ENCODE assay signal across 8 mouse cellular contexts in genomic region chr1:182959251-182959691, GRCm38 (mm10). TPM values are rescaled to one million over a fixed set of nuclear protein-coding genes. Genes with fewer than 3 reads are reported as not detected.
DNase-seq lines count a peak whose midpoint lies in the region; ATAC-seq and TF ChIP-seq lines count a peak whose summit lies in the region.

No protein-coding gene starts in this region.

- H3K9ac ChIP-seq in heart, embryonic 14.5 days (ENCODE audit: low read length): peak overlapping the region; percentile 76
- H3K9ac ChIP-seq in kidney, postnatal 0 days (ENCODE audit: low read depth, low read length): peak overlapping the region; percentile 48; the same call in 1 of the 2 replicates
- H3K9ac ChIP-seq in stomach, embryonic 14.5 days (replicated peaks; ENCODE audit: low read depth, low read length): 0 out of 2 replicates have a peak overlapping the region, but pooled peaks have one; percentile 21

- H3K27ac ChIP-seq in heart, embryonic 14.5 days (replicated peaks in 1 of 2; ENCODE audit: control insufficient read depth in 1 of 2, insufficient read depth in 1 of 2, low read depth in 2 of 2, low read length in 2 of 2): peak overlapping the region; percentile 76 to 82
- H3K27ac ChIP-seq in kidney, postnatal 0 days: peak overlapping the region; percentile 71
- peak overlapping the region; percentile 56 for H3K27ac ChIP-seq in stomach, embryonic 14.5 days (ENCODE audit: low read length)

- H3K4me1 ChIP-seq in heart, embryonic 14.5 days (ENCODE audit: control insufficient read depth in 2 of 2, insufficient read depth in 2 of 2, low read length in 2 of 2): peaks cover 33 to 39% of the 10 kb centered on the region in 2 experiments
- peaks cover 18% of the 10 kb centered on the region for H3K4me1 ChIP-seq in kidney, postnatal 0 days (replicated peaks; ENCODE audit: insufficient read depth, low read length)
- H3K4me1 ChIP-seq in stomach, embryonic 14.5 days (ENCODE audit: control insufficient read depth, insufficient read depth, low read length): peaks cover 14% of the 10 kb centered on the region; the same call in 1 of the 2 replicates

- no peak for ATAC-seq in heart, embryonic 14.5 days (ENCODE audit: insufficient number of reproducible peaks, insufficient read depth, low FRiP score, low read depth)
- no peak for ATAC-seq in kidney, postnatal 0 days (replicated peaks; ENCODE audit: low FRiP score, low read depth)
- ATAC-seq in stomach, embryonic 14.5 days (ENCODE audit: insufficient number of reproducible peaks, insufficient read depth, low FRiP score, low read depth): no peak

- no peak for TF ChIP-seq CTCF in kidney, postnatal 0 days (IDR thresholded peaks at IDR 0.05; ENCODE audit: low read depth)

- WGBS in heart, embryonic 14.5 days: under 1% methylated on average over 17 of the region's 17 CpGs
- WGBS in kidney, postnatal 0 days: 1% methylated on average over 17 of the region's 17 CpGs
- under 1% methylated on average over 17 of the region's 17 CpGs for WGBS in stomach, embryonic 14.5 days

- H3K27me3 ChIP-seq in heart, embryonic 14.5 days (ENCODE audit: control insufficient read depth, insufficient read depth, low read length): no peaks in the 10 kb centered on the region
- H3K27me3 ChIP-seq in kidney, postnatal 0 days (ENCODE audit: insufficient read depth, low read length): no peaks in the 10 kb centered on the region
- no peaks in the 10 kb centered on the region for H3K27me3 ChIP-seq in stomach, embryonic 14.5 days (ENCODE audit: control insufficient read depth, insufficient read depth, low read length)

- no peaks in the 10 kb centered on the region for H3K9me3 ChIP-seq in heart, embryonic 14.5 days (ENCODE audit: control insufficient read depth, low read length)
- no peaks in the 10 kb centered on the region for H3K9me3 ChIP-seq in kidney, postnatal 0 days (replicated peaks; ENCODE audit: low read length)
- no peaks in the 10 kb centered on the region for H3K9me3 ChIP-seq in stomach, embryonic 14.5 days (ENCODE audit: control insufficient read depth, low read depth, low read length)

- H3K4me3 ChIP-seq in heart, embryonic 14.5 days (ENCODE audit: control insufficient read depth in 1 of 2, insufficient read depth in 1 of 2, low read depth in 1 of 2, low read length in 2 of 2): peak overlapping the region; percentile 50 to 55
- peak overlapping the region; percentile 40 for H3K4me3 ChIP-seq in kidney, postnatal 0 days (replicated peaks; ENCODE audit: low read depth, low read length)
- H3K4me3 ChIP-seq in stomach, embryonic 14.5 days (ENCODE audit: low read depth, low read length): peak overlapping the region; percentile 33

- peak overlapping the region; percentile 93 for H3K4me2 ChIP-seq in heart, embryonic 14.5 days (ENCODE audit: low read length)
- peak overlapping the region; percentile 86 for H3K4me2 ChIP-seq in kidney, postnatal 0 days (ENCODE audit: low read length)
- H3K4me2 ChIP-seq in stomach, embryonic 14.5 days (replicated peaks; ENCODE audit: low read depth, low read length): peak overlapping the region; percentile 85

- DNase-seq in adrenal gland, postnatal 14 days: peak; percentile 64
- peak; percentile 16 for DNase-seq in embryo, embryonic 11.5 days (ENCODE audit: low read depth, low spot score)
- DNase-seq in kidney, postnatal 0 days (ENCODE audit: low spot score): peak; percentile 71
- DNase-seq in lung, postnatal 14 days: peak; percentile 56
- DNase-seq in cerebellum, postnatal 36 days: no peak
- DNase-seq in spleen, postnatal 36 days (ENCODE audit: low spot score in 2 of 2): no peak

- H3K36me3 ChIP-seq in heart, embryonic 14.5 days (ENCODE audit: control insufficient read depth, insufficient read depth, low read length): no peaks in the 10 kb centered on the region
- H3K36me3 ChIP-seq in kidney, postnatal 0 days (ENCODE audit: insufficient read depth, low read length): no peaks in the 10 kb centered on the region
- no peaks in the 10 kb centered on the region for H3K36me3 ChIP-seq in stomach, embryonic 14.5 days (ENCODE audit: control insufficient read depth, insufficient read depth, low read length)

RNA-seq across cellular contexts. Expression of gene Tlr5, which starts 4.7 kb away (rescaled TPM):
- 1.2 and 2.3 TPM in 2 replicates for total RNA-seq in adrenal gland, postnatal 14 days (2021)
- polyA plus RNA-seq in heart, embryonic 14.5 days (2014; fragmentation: Nextera tagmentation; extraction: Ambion mirVana): 3.1 and 4.2 TPM in 2 replicates
- polyA plus RNA-seq in kidney, postnatal 0 days (2015; fragmentation: Nextera tagmentation; extraction: Ambion mirVana): 0.74 and 1.2 TPM in 2 replicates
- 2.5 and 2.9 TPM in 2 replicates for polyA plus RNA-seq in stomach, embryonic 14.5 days (2014; fragmentation: Nextera tagmentation; extraction: Ambion mirVana)

Comparison
In these comparisons a context has a peak if more than half of its experiments do, and no peak if none do; other contexts are left out.
1. DNase-seq: peak in adrenal gland, postnatal 14 days (single experiment), embryo, embryonic 11.5 days (single experiment), kidney, postnatal 0 days (single experiment) and lung, postnatal 14 days (single experiment); none in cerebellum, postnatal 36 days (0 of 2) and spleen, postnatal 36 days (0 of 2).
2. H3K9ac ChIP-seq: peak in every context shown above with its lines; median percentile 76 in heart, embryonic 14.5 days; 48 in kidney, postnatal 0 days; 21 in stomach, embryonic 14.5 days.
3. Peak in every context shown above with its lines, with median percentiles within 50 percentile points of each other: H3K27ac ChIP-seq, H3K4me2 ChIP-seq and H3K4me3 ChIP-seq.